Mouse (Mus musculus) limb, embryonic 10.5 days (tissue): ENCODE data around the gene Bach2. TPM values are rescaled to one million over a fixed set of nuclear protein-coding genes. Genes with fewer than 3 reads are reported as not detected.

Experiments used
- DNase-seq: peaks from one replicate; pipeline ENCODE4 v3.0.0-alpha.2; 2017; ENCODE audit warnings: low spot score
- H3K27ac ChIP-seq: fragments of 300-500 bp; sonication (generic); 2 replicates; pipeline ENCODE4 v1.5.1; 2016; ENCODE audit warnings: mild to moderate bottlenecking
- H3K27me3 ChIP-seq: fragments of 300-500 bp; sonication (generic); 2 replicates; pipeline ENCODE4 v1.6.1; 2016; ENCODE audit warnings: low read depth, mild to moderate bottlenecking; ENCODE audit not compliant: poor library complexity, severe bottlenecking
- H3K36me3 ChIP-seq: fragments of 300-500 bp; sonication (generic); 2 replicates; pipeline ENCODE4 v1.6.1; 2016; ENCODE audit warnings: mild to moderate bottlenecking, moderate library complexity
- H3K4me1 ChIP-seq: fragments of 300-500 bp; sonication (generic); 2 replicates; pipeline ENCODE4 v1.6.1; 2016
- H3K4me3 ChIP-seq: fragments of 300-500 bp; sonication (generic); 2 replicates; pipeline ENCODE4 v1.5.1; 2016; ENCODE audit warnings: mild to moderate bottlenecking, moderate library complexity
- H3K9me3 ChIP-seq: fragments of 300-500 bp; sonication (generic); replicated peaks from 2 replicates; pipeline ENCODE4 v1.6.1; 2016; ENCODE audit warnings: mild to moderate bottlenecking
- WGBS: fragments of 180-500 bp; shearing (Covaris S2); methylation state at CpG from one replicate; pipeline ENCODE4 v1.1.7; 2016; 5-methylcytosine and 5-hydroxymethylcytosine counted together
- polyA plus RNA-seq: library from polyadenylated mRNA; unstranded; fragments of >200 nt; fragmentation: Nextera tagmentation; extraction: Ambion mirVana; gene quantifications from 2 replicates; pipeline ENCODE4 v1.2.1, GENCODE M21; 2016

The Bach2 gene
- polyA plus RNA-seq, 1 experiment from 2014 or later = 23.0 TPM

DNA sequence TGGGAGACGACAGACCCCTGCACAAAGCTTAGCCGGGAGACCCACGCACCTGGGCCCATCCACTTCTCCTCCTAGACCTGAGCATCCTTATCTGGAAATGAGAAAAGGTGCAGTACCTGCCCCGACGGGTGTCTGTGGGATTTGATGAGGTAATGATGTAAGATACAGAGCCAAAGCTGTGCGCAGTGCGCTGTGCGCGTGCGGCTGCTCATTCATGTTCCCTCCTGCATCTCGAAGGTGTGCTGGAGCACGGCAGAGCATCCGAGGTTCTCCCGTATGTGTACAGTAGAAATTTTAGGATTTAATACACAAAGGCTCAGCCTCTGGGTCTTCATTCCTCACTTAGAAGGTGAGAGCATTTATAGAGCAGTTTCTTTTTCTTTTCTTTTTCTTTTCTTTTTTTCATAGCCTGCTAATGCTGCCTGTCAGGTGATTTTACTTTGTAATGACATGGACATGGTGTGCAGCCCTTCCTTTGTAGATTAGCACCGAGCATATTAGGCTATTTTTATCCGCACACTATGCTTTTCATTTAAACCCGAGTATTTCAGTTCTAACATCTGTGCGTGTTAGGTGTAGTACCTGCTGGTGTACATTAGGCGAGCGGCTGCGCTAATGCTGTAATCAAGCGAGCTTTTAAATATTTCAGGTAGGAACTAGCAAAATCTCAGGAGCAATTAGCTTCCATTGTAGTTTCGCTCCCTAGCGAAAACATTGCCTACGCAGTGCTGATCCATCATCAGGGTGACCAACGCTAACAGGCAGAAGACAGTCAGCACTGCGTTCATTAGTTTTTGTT lies 188.4 kb downstream of the Bach2 start:
- Histone ChIP-seq H3K4me1 (peaks cover 51% of the 10 kb centered on the region), H3K9me3 (no peaks in the 10 kb centered on the region), H3K27me3 (no peaks in the 10 kb centered on the region), H3K27ac (no peak overlapping the region), H3K4me3 (no peak overlapping the region), H3K36me3 (peaks cover 7% of the 10 kb centered on the region; the same call in 1 of the 2 replicates)
- 88% methylated on average over 27 of the region's 27 CpGs for WGBS
- no peak for DNase-seq

DNA sequence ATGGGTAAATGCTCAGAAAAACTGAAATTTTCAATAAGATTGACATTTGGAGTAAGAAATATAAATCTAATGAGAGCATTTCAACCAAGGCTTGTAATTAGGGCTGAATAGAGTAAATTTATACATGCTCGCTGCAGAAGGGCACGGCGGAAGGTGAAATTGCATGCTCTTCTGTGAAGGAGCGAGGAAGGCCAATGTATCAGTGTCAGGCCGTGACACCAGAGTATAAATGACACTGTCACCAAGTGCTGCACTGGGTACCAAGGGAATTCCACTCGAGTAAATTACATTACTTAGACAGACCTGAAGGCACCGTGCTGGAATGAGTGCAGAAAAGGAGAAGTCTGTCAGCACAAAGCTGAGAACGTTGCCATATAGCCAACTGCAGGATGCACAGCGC lies 190.1 kb downstream of the Bach2 start:
- Histone ChIP-seq H3K4me3 (no peak overlapping the region), H3K36me3 (peaks cover 13% of the 10 kb centered on the region; the same call in 1 of the 2 replicates), H3K9me3 (no peaks in the 10 kb centered on the region), H3K4me1 (peaks cover 64% of the 10 kb centered on the region), H3K27ac (no peak overlapping the region), H3K27me3 (no peaks in the 10 kb centered on the region)
- peak; percentile 26 for DNase-seq
- 67% methylated on average over 9 of the region's 9 CpGs for WGBS

DNA sequence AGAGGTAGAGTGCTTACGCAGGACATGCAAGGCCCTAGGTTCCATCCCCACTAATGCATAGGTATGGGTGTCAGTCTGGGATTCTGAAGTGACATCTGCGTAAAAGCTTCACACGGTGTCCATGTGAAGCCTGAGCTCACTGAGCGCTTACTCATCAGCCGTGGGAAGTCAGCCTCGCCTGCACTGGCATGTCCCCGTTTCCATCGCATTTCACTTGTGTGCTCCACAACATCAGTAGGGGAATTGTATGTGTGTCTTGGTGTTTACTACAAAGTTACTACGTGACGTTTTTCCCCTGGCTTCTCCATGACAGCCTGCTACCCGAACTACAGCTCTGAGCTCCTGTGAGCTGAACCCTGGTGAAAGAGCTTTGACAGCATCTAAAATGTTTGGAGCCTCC lies 191.5 kb downstream of the Bach2 start:
- Histone ChIP-seq H3K4me3 (no peak overlapping the region), H3K27ac (peak overlapping the region; percentile 72; the same call in 1 of the 2 replicates), H3K36me3 (peaks cover 13% of the 10 kb centered on the region; the same call in 1 of the 2 replicates), H3K4me1 (peaks cover 64% of the 10 kb centered on the region), H3K9me3 (no peaks in the 10 kb centered on the region), H3K27me3 (no peaks in the 10 kb centered on the region)
- WGBS = 89% methylated on average over 11 of the region's 11 CpGs
- DNase-seq = no peak

DNA sequence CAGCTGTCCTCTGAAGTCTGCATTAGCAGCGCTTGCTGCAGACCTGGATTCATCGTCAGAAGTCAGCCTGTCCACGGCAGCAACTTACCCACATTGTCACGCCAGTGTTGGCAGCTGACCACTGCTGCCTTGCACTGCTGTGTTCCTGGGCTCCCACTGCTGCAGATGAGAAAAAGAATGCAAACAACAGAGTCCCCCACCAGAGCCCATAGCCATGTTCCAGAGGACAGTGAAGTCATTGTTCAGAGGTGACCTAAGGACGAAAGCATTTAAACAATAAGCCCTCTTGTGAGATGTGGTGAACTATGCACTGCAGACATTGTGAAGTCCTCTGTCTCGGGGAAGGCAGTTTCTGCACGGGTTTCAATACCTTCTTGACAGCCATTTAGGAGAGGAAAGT lies 192.4 kb downstream of the Bach2 start:
- Histone ChIP-seq H3K27me3 (no peaks in the 10 kb centered on the region), H3K4me3 (no peak overlapping the region), H3K9me3 (no peaks in the 10 kb centered on the region), H3K4me1 (peaks cover 64% of the 10 kb centered on the region), H3K36me3 (peaks cover 13% of the 10 kb centered on the region), H3K27ac (peak overlapping the region; percentile 72; the same call in 1 of the 2 replicates)
- DNase-seq = no peak
- 73% methylated on average over 7 of the region's 7 CpGs for WGBS

DNA sequence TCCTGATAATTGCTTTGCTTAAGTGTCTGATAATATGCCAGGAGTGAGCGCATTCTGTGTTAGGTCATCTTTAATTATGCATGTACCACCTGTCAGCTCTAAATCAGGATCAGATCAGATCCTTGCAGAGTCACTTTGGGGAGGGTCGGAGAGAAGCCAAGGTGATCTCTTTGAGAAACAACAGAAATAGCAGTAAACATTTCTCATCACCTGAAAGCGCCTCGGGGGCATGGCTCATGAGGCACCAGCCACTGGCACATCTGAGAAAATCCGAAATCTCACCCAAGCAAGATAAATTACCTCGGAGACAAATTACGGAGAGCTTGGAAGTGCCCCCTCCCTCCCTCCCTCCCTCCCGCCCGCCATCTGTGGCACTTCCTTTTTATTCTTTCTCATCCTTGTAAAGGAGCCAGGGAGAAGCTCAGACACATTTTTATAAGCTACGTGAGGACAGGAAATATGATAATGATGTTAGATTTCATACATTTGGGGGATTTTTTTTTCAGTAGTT lies 193.7 kb downstream of the Bach2 start:
- no peaks in the 10 kb centered on the region for H3K27me3 ChIP-seq
- H3K27ac ChIP-seq = no peak overlapping the region
- 35% methylated on average over 10 of the region's 10 CpGs for whole genome bisulfite sequencing
- H3K4me3 ChIP-seq = no peak overlapping the region
- DNase-seq = no peak
- H3K36me3 ChIP-seq = peaks cover 10% of the 10 kb centered on the region
- H3K9me3 ChIP-seq = no peaks in the 10 kb centered on the region
- H3K4me1 ChIP-seq = peaks cover 60% of the 10 kb centered on the region

DNA sequence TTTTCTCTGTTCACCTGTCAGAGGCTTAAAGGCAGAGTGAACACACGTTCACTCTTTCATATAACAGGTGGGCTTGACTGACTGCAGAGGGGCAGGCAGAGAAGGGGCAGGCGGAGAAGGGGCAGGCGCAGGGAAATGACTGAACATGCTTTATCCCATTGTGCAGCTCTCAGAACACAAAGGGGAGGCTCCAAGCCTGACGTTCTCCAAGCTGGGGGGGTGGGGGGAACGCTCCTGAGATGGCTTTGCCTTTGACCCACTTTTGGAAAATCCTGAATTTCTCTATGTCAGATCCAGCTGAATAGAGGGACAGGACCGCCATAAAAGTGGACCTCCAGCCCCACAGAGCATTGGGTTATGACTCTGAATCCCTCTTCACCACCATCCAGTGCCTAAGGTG lies 194.3 kb downstream of the Bach2 start:
- H3K36me3 ChIP-seq = peaks cover 10% of the 10 kb centered on the region
- peaks cover 54% of the 10 kb centered on the region for H3K4me1 ChIP-seq
- no peak overlapping the region for H3K27ac ChIP-seq
- H3K4me3 ChIP-seq = no peak overlapping the region
- no peak for DNase-seq
- no peaks in the 10 kb centered on the region for H3K27me3 ChIP-seq
- no peaks in the 10 kb centered on the region for H3K9me3 ChIP-seq
- 70% methylated on average over 6 of the region's 6 CpGs for WGBS

DNA sequence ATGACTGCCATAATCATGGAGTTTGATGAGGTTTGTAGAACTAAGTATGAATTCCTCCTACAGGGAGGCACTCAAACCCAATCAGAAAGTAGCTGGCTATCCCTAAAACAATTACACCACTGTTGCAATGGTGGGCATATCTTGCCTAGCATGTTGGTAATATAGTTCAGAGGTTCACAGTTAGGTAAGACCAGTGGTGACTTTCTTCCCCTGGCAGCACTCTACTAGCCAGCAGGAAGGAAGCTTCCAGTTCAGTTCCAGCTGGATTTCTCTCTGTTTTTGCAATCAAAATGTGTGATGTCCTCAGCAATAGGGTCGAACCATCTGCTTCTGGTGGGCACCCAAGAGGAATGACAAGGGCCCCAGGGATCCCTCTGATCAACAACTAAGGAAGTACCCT lies 196.0 kb downstream of the Bach2 start:
- no peaks in the 10 kb centered on the region for H3K27me3 ChIP-seq
- peaks cover 10% of the 10 kb centered on the region for H3K36me3 ChIP-seq
- no peaks in the 10 kb centered on the region for H3K9me3 ChIP-seq
- no peak overlapping the region for H3K27ac ChIP-seq
- DNase-seq = no peak
- H3K4me1 ChIP-seq = peaks cover 39% of the 10 kb centered on the region
- no peak overlapping the region for H3K4me3 ChIP-seq
- WGBS = 88% methylated on average over 1 of the region's 1 CpGs

DNA sequence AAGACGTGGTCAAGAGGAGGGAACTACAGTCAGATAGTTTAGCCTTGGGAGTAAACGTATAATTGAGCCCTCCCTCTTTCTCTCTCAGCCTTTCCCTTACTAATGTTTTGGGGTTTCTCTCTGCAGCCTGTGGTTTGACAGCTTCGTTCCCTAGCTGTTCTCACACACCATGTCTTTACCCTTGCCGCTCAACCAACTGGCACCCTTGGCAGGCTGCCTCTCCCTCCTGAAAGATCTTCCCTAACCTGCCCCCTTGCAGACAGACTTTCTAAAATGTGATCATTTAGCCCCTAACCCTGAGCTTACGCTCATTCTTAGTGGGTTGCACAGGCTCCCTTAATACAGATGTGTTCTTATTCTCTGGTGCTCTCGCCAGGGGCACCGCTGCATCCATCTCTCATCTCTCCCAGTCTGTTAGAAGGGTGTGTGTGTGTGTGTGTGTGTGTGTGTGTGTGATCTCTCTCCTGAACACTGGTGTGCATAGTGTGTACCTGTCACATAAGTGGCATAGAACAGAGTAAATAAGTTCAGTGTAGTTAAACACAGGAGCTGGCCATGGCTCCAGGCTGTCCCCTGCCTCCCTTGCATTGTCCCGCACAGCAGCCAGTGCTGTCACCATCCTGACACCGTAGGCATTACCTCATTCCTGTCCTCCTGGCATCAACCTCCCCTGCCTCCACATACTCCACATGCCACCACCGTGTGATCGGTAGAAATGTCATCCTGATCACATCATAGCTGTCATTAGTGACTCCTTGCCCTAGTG lies 201.6 kb downstream of the Bach2 start:
- Histone ChIP-seq H3K27ac (no peak overlapping the region), H3K36me3 (peaks cover 7% of the 10 kb centered on the region), H3K4me3 (no peak overlapping the region), H3K4me1 (0 out of 2 replicates have a peak, but pooled peaks cover 6% of the 10 kb centered on the region), H3K9me3 (no peaks in the 10 kb centered on the region), H3K27me3 (no peaks in the 10 kb centered on the region)
- no peak for DNase-seq
- 95% methylated on average over 11 of the region's 11 CpGs for WGBS

DNA sequence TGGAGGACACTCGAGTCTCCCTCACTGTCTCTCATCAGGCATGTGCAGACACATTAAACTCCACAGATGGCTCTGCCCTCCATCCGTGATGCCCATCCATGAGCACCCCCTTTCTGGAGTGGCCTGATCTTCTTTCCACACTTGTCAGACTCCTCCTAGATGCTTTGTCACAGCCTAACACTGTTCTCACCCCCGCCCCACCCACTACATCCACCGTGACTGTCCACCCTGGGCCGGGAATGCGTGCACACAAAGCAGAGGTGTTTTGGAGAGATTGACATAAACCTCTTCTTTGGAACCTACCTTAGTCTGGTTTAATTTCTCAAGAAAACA lies 202.1 kb downstream of the Bach2 start:
- no peaks in the 10 kb centered on the region for H3K9me3 ChIP-seq
- DNase-seq = no peak
- WGBS = 92% methylated on average over 6 of the region's 6 CpGs
- H3K27me3 ChIP-seq = no peaks in the 10 kb centered on the region
- peaks cover 7% of the 10 kb centered on the region for H3K36me3 ChIP-seq
- H3K27ac ChIP-seq = no peak overlapping the region
- no peak overlapping the region for H3K4me3 ChIP-seq
- 0 out of 2 replicates have a peak, but pooled peaks cover 6% of the 10 kb centered on the region for H3K4me1 ChIP-seq

DNA sequence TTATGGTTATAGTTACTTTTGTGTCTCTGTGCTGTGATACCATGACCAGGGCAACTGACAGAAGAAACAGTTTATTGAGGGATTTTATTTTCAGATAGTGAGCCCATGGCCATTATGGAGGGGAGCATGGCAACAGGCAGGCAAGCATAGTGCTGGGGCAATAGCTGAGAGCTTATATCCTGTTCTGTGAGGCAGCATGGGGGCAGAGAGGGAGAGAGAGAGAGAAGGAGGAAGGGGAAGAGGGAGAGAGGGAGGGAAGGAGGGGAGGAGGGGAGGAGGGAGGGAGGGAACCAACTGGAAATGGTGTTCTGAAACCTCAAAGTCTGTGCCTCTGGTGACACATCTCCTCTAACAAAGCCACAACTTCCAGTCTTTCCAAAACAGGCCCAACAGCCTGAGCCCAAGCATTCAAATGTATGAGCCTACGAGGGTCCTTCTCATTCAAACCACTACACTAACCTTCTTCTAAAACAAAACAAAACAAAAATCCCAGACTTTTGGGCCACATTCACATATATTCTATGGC lies 206.1 kb downstream of the Bach2 start:
- H3K9me3 ChIP-seq = no peaks in the 10 kb centered on the region
- H3K4me3 ChIP-seq = no peak overlapping the region
- no peak for DNase-seq
- H3K36me3 ChIP-seq = 0 out of 2 replicates have a peak, but pooled peaks cover 3% of the 10 kb centered on the region
- H3K4me1 ChIP-seq = no peaks in the 10 kb centered on the region
- H3K27ac ChIP-seq = no peak overlapping the region
- WGBS = 97% methylated on average over 1 of the region's 1 CpGs
- no peaks in the 10 kb centered on the region for H3K27me3 ChIP-seq

DNA sequence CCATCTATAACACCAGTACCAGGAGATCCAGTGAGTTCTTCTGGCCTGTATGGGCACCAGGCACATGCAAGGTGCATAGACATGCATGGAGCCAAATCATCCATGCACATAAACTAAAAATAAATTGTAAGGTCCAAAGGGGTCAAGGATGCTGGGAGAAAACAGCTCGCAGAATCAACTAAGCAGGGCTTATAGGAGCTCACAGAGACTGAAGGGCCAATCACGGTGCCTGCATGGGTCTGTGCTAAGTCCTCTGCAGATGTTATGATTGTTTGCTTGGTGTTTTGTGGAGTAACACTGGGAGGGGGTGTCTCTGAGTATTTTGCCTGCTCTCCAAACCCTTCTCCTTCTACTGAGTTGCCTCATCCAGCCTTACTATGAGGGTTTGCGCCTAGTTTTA lies 209.2 kb downstream of the Bach2 start:
- DNase-seq = no peak
- 0 out of 2 replicates have a peak, but pooled peaks cover 3% of the 10 kb centered on the region for H3K36me3 ChIP-seq
- 90% methylated on average over 3 of the region's 3 CpGs for WGBS
- no peak overlapping the region for H3K27ac ChIP-seq
- no peaks in the 10 kb centered on the region for H3K27me3 ChIP-seq
- H3K9me3 ChIP-seq = no peaks in the 10 kb centered on the region
- H3K4me1 ChIP-seq = no peaks in the 10 kb centered on the region
- H3K4me3 ChIP-seq = no peak overlapping the region

DNA sequence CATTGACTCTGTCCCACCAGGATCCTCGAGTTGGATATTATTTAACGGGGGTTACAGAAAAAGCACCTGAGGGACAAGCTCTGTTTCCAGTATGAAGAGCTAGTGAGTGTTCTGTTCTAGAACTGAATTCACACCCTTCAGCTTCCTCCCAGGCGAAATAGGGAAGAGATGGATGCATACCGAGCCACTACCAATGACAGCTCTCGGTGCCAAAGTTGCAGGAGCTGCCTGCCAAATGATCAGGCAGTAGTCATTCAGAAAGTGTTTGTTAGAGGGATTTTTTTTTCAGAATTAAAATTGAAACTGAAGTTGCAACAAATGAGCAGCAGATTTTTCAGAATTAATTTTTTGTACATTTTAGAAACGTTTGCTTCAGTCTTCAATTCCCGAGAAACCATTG lies 223.4 kb downstream of the Bach2 start:
- Histone ChIP-seq H3K4me1 (no peaks in the 10 kb centered on the region), H3K9me3 (no peaks in the 10 kb centered on the region), H3K36me3 (no peaks in the 10 kb centered on the region), H3K27ac (no peak overlapping the region), H3K4me3 (no peak overlapping the region), H3K27me3 (no peaks in the 10 kb centered on the region)
- WGBS = 90% methylated on average over 7 of the region's 7 CpGs
- no peak for DNase-seq

DNA sequence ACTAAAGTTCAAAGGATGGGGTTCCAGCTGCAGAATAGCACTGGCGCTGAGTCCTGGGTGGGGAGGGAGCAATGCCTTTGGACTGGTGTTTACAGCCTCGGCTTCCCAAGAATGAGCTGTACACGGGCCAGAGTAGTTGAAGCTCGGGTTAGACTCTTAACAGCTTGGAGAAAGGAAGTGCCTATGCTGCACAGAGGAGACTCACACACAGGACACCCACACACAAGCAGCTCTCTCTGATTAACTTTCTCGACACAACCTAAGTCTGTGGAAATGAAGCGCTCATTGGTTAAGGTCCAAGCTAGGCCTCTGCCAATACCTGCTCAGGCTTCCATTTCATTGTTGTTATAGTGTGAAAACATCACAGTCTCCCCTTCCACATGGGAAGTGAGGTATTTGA lies 224.5 kb downstream of the Bach2 start:
- Histone ChIP-seq H3K36me3 (0 out of 2 replicates have a peak, but pooled peaks cover 3% of the 10 kb centered on the region), H3K27me3 (no peaks in the 10 kb centered on the region), H3K9me3 (no peaks in the 10 kb centered on the region), H3K27ac (no peak overlapping the region), H3K4me1 (no peaks in the 10 kb centered on the region), H3K4me3 (no peak overlapping the region)
- 89% methylated on average over 6 of the region's 6 CpGs for WGBS
- no peak for DNase-seq
